Mouse (Mus musculus) MEL (cell line): Measurements from ENCODE around the gene Sept9. TPM values are rescaled to one million over a fixed set of nuclear protein-coding genes. Genes with fewer than 3 reads are reported as not detected.

ENCODE experiments used
- DNase-seq: peaks from one replicate; pipeline ENCODE4 v3.0.0; 2011; ENCODE audit warnings: low read depth, low spot score
- H3K27ac ChIP-seq: 2 replicates; pipeline ENCODE4 v1.5.1; 2012; ENCODE audit warnings: low read depth, mild to moderate bottlenecking, control low read depth, low read length, moderate library complexity; ENCODE audit not compliant: control insufficient read depth
- H3K27me3 ChIP-seq, 2 experiments: fragments of 150-350 bp in 1 of 2; sonication (generic) in 1 of 2; 2 replicates each; pipeline ENCODE4 v1.6.1; 2012; ENCODE audit warnings: low read length in 2 of 2, mild to moderate bottlenecking in 2 of 2, improper control_type of control experiment in 1 of 2, moderate library complexity in 1 of 2; ENCODE audit not compliant: insufficient read depth in 2 of 2, control insufficient read depth in 1 of 2
- H3K36me3 ChIP-seq, 2 experiments: 2 replicates each; pipeline ENCODE4 v1.6.1; 2012 to 2014; ENCODE audit warnings: low read length in 2 of 2, improper control_type of control experiment in 1 of 2, inconsistent platforms in 1 of 2, mild to moderate bottlenecking in 1 of 2; ENCODE audit not compliant: insufficient read depth in 2 of 2, control insufficient read depth in 1 of 2
- H3K4me1 ChIP-seq, 2 experiments: fragments of 150-350 bp in 1 of 2; sonication (generic) in 1 of 2; 2 replicates each; pipeline ENCODE4 v1.6.1; 2012; ENCODE audit warnings: low read length in 2 of 2, improper control_type of control experiment in 1 of 2, mild to moderate bottlenecking in 1 of 2; ENCODE audit not compliant: insufficient read depth in 2 of 2, control insufficient read depth in 1 of 2
- H3K4me3 ChIP-seq, 2 experiments: fragments of 150-350 bp in 1 of 2; sonication (generic) in 1 of 2; 2 replicates each; pipeline ENCODE4 v1.5.1; 2012; ENCODE audit warnings: low read depth in 2 of 2, low read length in 2 of 2, mild to moderate bottlenecking in 2 of 2, moderate library complexity in 2 of 2, control low read depth in 1 of 2, improper control_type of control experiment in 1 of 2; ENCODE audit not compliant: control insufficient read depth in 1 of 2, insufficient read depth in 1 of 2
- H3K79me2 ChIP-seq: 2 replicates; pipeline ENCODE4 v1.6.1; 2012; ENCODE audit warnings: mild to moderate bottlenecking, low read length, moderate library complexity; ENCODE audit not compliant: control insufficient read depth, poor library complexity, insufficient read depth
- H3K9ac ChIP-seq: 2 replicates; pipeline ENCODE4 v1.6.1; 2012; ENCODE audit warnings: low read depth, mild to moderate bottlenecking, control low read depth, low read length, moderate library complexity; ENCODE audit not compliant: control insufficient read depth, poor library complexity, severe bottlenecking
- H3K9me3 ChIP-seq: fragments of 150-350 bp; sonication (generic); replicated peaks from 2 replicates; pipeline ENCODE4 v1.6.1; 2012; ENCODE audit warnings: mild to moderate bottlenecking, low read length, improper control_type of control experiment, moderate library complexity; ENCODE audit not compliant: insufficient read depth
- CHD2 ChIP-seq: IDR thresholded peaks from 2 replicates; pipeline ENCODE4 v1.6.1; 2011; ENCODE audit warnings: low read length, improper control_type of control experiment
- ELF1 ChIP-seq: IDR thresholded peaks from 2 replicates; pipeline ENCODE4 v1.6.1; 2014; ENCODE audit warnings: low read depth, mild to moderate bottlenecking, inconsistent platforms, low read length, improper control_type of control experiment, moderate library complexity
- EP300 ChIP-seq, 2 experiments: IDR thresholded peaks; 2 replicates each; pipeline ENCODE4 v1.6.1; 2011; ENCODE audit warnings: improper control_type of control experiment in 2 of 2, low read length in 2 of 2, low read depth in 1 of 2, mild to moderate bottlenecking in 1 of 2
- ETS1 ChIP-seq: IDR thresholded peaks from 2 replicates; pipeline ENCODE4 v1.6.1; 2012; ENCODE audit warnings: low read depth, mild to moderate bottlenecking, inconsistent platforms, low read length, improper control_type of control experiment, moderate library complexity
- GATA1 ChIP-seq: IDR thresholded peaks from 2 replicates; pipeline ENCODE4 v1.6.1; 2011; ENCODE audit warnings: low read depth, low read length, improper control_type of control experiment
- HCFC1 ChIP-seq: IDR thresholded peaks from 2 replicates; pipeline ENCODE4 v1.6.1; 2012; ENCODE audit warnings: low read depth, mild to moderate bottlenecking, inconsistent platforms, low read length, improper control_type of control experiment, moderate library complexity
- MAX ChIP-seq: IDR thresholded peaks from 2 replicates; pipeline ENCODE4 v1.6.1; 2011; ENCODE audit warnings: low read length, improper control_type of control experiment
- MAZ ChIP-seq: IDR thresholded peaks from 2 replicates; pipeline ENCODE4 v1.6.1; 2012; ENCODE audit warnings: low read depth, mild to moderate bottlenecking, inconsistent platforms, low read length, improper control_type of control experiment
- MEF2A ChIP-seq: IDR thresholded peaks from 2 replicates; pipeline ENCODE4 v1.6.1; 2014; ENCODE audit warnings: low read depth, mild to moderate bottlenecking, inconsistent platforms, low read length, improper control_type of control experiment; ENCODE audit not compliant: poor library complexity, insufficient replicate concordance, severe bottlenecking; ENCODE audit errors: extremely low read depth
- MXI1 ChIP-seq: IDR thresholded peaks from 2 replicates; pipeline ENCODE4 v1.6.1; 2011; ENCODE audit warnings: mild to moderate bottlenecking, low read depth, low read length, improper control_type of control experiment
- MYB ChIP-seq: IDR thresholded peaks from 2 replicates; pipeline ENCODE4 v1.6.1; 2011; ENCODE audit warnings: mild to moderate bottlenecking, low read depth, low read length, improper control_type of control experiment
- MYC ChIP-seq: IDR thresholded peaks from 2 replicates; pipeline ENCODE4 v1.6.1; 2011; ENCODE audit warnings: low read depth, mild to moderate bottlenecking, low read length, improper control_type of control experiment, moderate library complexity
- NELFE ChIP-seq: IDR thresholded peaks from 2 replicates; pipeline ENCODE4 v1.6.1; 2011; ENCODE audit warnings: low read depth, low read length, improper control_type of control experiment
- NRF1 ChIP-seq: IDR thresholded peaks from 2 replicates; pipeline ENCODE4 v1.6.1; 2014; ENCODE audit warnings: low read depth, mild to moderate bottlenecking, inconsistent platforms, low read length, improper control_type of control experiment, moderate library complexity; ENCODE audit not compliant: poor library complexity, insufficient read depth, severe bottlenecking
- POLR2A ChIP-seq, 2 experiments: IDR thresholded peaks; 2 replicates each; pipeline ENCODE4 v1.6.1; 2011 to 2012; ENCODE audit warnings: low read length in 2 of 2, mild to moderate bottlenecking in 2 of 2, control low read depth in 1 of 2, improper control_type of control experiment in 1 of 2, low read depth in 1 of 2, moderate library complexity in 1 of 2; ENCODE audit not compliant: control insufficient read depth in 1 of 2, insufficient read depth in 1 of 2, poor library complexity in 1 of 2
- POLR2AphosphoS2 ChIP-seq: IDR thresholded peaks from 2 replicates; pipeline ENCODE4 v1.6.1; 2011; ENCODE audit warnings: low read length, improper control_type of control experiment
- RAD21 ChIP-seq: IDR thresholded peaks from 2 replicates; pipeline ENCODE4 v1.6.1; 2011; ENCODE audit warnings: mild to moderate bottlenecking, low read depth, low read length, improper control_type of control experiment
- RCOR1 ChIP-seq: IDR thresholded peaks from 2 replicates; pipeline ENCODE4 v1.6.1; 2012; ENCODE audit warnings: low read depth, mild to moderate bottlenecking, inconsistent platforms, low read length, improper control_type of control experiment
- SIN3A ChIP-seq: IDR thresholded peaks from 2 replicates; pipeline ENCODE4 v1.6.1; 2012; ENCODE audit warnings: low read length, improper control_type of control experiment, inconsistent platforms
- SMC3 ChIP-seq: IDR thresholded peaks from 2 replicates; pipeline ENCODE4 v1.6.1; 2011; ENCODE audit warnings: low read depth, low read length, improper control_type of control experiment
- TAL1 ChIP-seq: IDR thresholded peaks from 2 replicates; pipeline ENCODE4 v1.6.1; 2012; ENCODE audit warnings: mild to moderate bottlenecking, inconsistent platforms, low read length, moderate library complexity, mixed read lengths
- TBP ChIP-seq: IDR thresholded peaks from 2 replicates; pipeline ENCODE4 v1.8.0; 2011; ENCODE audit warnings: low read depth, low read length, improper control_type of control experiment
- TCF12 ChIP-seq: IDR thresholded peaks from 2 replicates; pipeline ENCODE4 v1.6.1; 2014; ENCODE audit warnings: low read depth, mild to moderate bottlenecking, inconsistent platforms, low read length, improper control_type of control experiment, moderate library complexity
- ZC3H11A ChIP-seq: IDR thresholded peaks from 2 replicates; pipeline ENCODE4 v1.6.1; 2012; ENCODE audit warnings: low read depth, mild to moderate bottlenecking, inconsistent platforms, low read length, improper control_type of control experiment
- ZKSCAN1 ChIP-seq: IDR thresholded peaks from 2 replicates; pipeline ENCODE4 v1.6.1; 2012; ENCODE audit warnings: low read depth, mild to moderate bottlenecking, inconsistent platforms, low read length, improper control_type of control experiment, moderate library complexity
- ZMIZ1 ChIP-seq: IDR thresholded peaks from 2 replicates; pipeline ENCODE4 v1.6.1; 2012; ENCODE audit warnings: low read depth, mild to moderate bottlenecking, inconsistent platforms, low read length, improper control_type of control experiment, moderate library complexity
- polyA plus RNA-seq, 2 experiments: library from polyadenylated mRNA; stranded (reverse) in 1 of 2; unstranded in 1 of 2; fragments of >175 nt in 1 of 2; fragments of >200 nt in 1 of 2; gene quantifications; 2 replicates each; pipeline versions ENCODE4 v1.2.1 to v1.2.4; 2012; ENCODE audit warnings: low replicate concordance in 2 of 2, low read depth in 1 of 2; ENCODE audit not compliant: insufficient read length in 2 of 2, insufficient read depth in 1 of 2, missing spikeins in 1 of 2
- total RNA-seq: library from RNA; depleted of rRNA; stranded (reverse); fragments of 300-350 nt; gene quantifications from 2 replicates; pipeline ENCODE4 v1.2.3, GENCODE M21; 2012

The Sept9 gene
- total and polyA plus RNA-seq, 3 experiments = 49.7 to 196 (median 163) TPM

GRCm38 (mm10) chr11:117338503-117338902, 139.0 kb downstream of the Sept9 start:
- peaks cover 40 to 54% of the 10 kb centered on the region in 2 experiments for H3K4me1 ChIP-seq
- H3K36me3 ChIP-seq = peaks cover 0 to 51% of the 10 kb centered on the region in 2 experiments; a peak in 2 of 4 replicates
- DNase-seq = peak; percentile 99
- H3K27me3 ChIP-seq = no peaks in the 10 kb centered on the region
- peak; percentile 87 for TF ChIP-seq MXI1
- TF ChIP-seq EP300 (IDR thresholded peaks at IDR 0.05; ENCODE audit: low read depth in 1 of 2, low read length in 2 of 2) = peak; percentile 75 to 86
- TF ChIP-seq HCFC1 = peak; percentile 53; the same call in 1 of the 2 replicates
- peak in 1 of 2 experiments; percentile 64; a peak in 2 of 4 replicates for TF ChIP-seq POLR2A (IDR thresholded peaks at IDR 0.05; ENCODE audit: control insufficient read depth in 1 of 2, insufficient read depth in 1 of 2, low read depth in 1 of 2, low read length in 2 of 2, poor library complexity in 1 of 2)
- peak; percentile 81; the same call in 1 of the 2 replicates for TF ChIP-seq MYC
- TF ChIP-seq MEF2A = no peak
- no peak for TF ChIP-seq CHD2
- TF ChIP-seq SIN3A = peak; percentile 89
- TF ChIP-seq ETS1 = peak; percentile 89
- peak; percentile 59; the same call in 1 of the 2 replicates for TF ChIP-seq TBP
- TF ChIP-seq RAD21 = no peak
- peak; percentile 82 for TF ChIP-seq RCOR1
- peak; percentile 79 for TF ChIP-seq MAX
- peak; percentile 59; the same call in 1 of the 2 replicates for TF ChIP-seq NELFE
- no peak for TF ChIP-seq NRF1
- peak; percentile 82 for TF ChIP-seq MAZ
- TF ChIP-seq POLR2AphosphoS2 = peak; percentile 31; the same call in 1 of the 2 replicates
- peak; percentile 71 for TF ChIP-seq TCF12
- peak; percentile 90 for TF ChIP-seq MYB
- TF ChIP-seq TAL1 = no peak
- peak; percentile 11; the same call in 1 of the 2 replicates for TF ChIP-seq SMC3
- no peak for TF ChIP-seq ZC3H11A
- TF ChIP-seq ZMIZ1 = peak; percentile 46
- TF ChIP-seq GATA1 = peak; percentile 9; the same call in 1 of the 2 replicates
- TF ChIP-seq ELF1 = peak; percentile 70
- no peak for TF ChIP-seq ZKSCAN1
- H3K9ac ChIP-seq = peak overlapping the region; percentile 42
- peak overlapping the region in 1 of 2 experiments; percentile 22; a peak in 2 of 4 replicates for H3K4me3 ChIP-seq
- peaks cover 51% of the 10 kb centered on the region for H3K79me2 ChIP-seq
- H3K9me3 ChIP-seq = no peaks in the 10 kb centered on the region
- H3K27ac ChIP-seq = peak overlapping the region; percentile 85
